Mouse (Mus musculus) liver, embryonic 11.5 days (tissue): Measurements from ENCODE around the gene Ggn. TPM values are rescaled to one million over a fixed set of nuclear protein-coding genes. Genes with fewer than 3 reads are reported as not detected.

Source experiments
- ATAC-seq: fragments of 200-750 bp; cut with Nextera tagmentation; replicated peaks from 2 replicates; pipeline ENCODE4 v1.8.0; 2017; ENCODE audit warnings: moderate number of reproducible peaks, mild to moderate bottlenecking, moderate TSS enrichment, moderate library complexity; ENCODE audit not compliant: low FRiP score
- DNase-seq: peaks from one replicate; pipeline ENCODE4 v3.0.0-alpha.2; 2017; ENCODE audit warnings: low spot score
- H3K27ac ChIP-seq: fragments of 300-500 bp; sonication (generic); 2 replicates; pipeline ENCODE4 v1.5.1; 2014; ENCODE audit warnings: mild to moderate bottlenecking, low read depth, low read length, control low read depth
- H3K27me3 ChIP-seq: fragments of 300-500 bp; sonication (generic); replicated peaks from 2 replicates; pipeline ENCODE4 v1.6.1; 2014; ENCODE audit warnings: low read length, mixed read lengths; ENCODE audit not compliant: control insufficient read depth, insufficient read depth
- H3K36me3 ChIP-seq: fragments of 300-500 bp; sonication (generic); 2 replicates; pipeline ENCODE4 v1.6.1; 2014; ENCODE audit warnings: mild to moderate bottlenecking, low read length, moderate library complexity, mixed read lengths; ENCODE audit not compliant: control insufficient read depth, insufficient read depth
- H3K4me1 ChIP-seq: fragments of 300-500 bp; sonication (generic); replicated peaks from 2 replicates; pipeline ENCODE4 v1.6.1; 2014; ENCODE audit warnings: low read length, mixed read lengths; ENCODE audit not compliant: control insufficient read depth, insufficient read depth
- H3K4me2 ChIP-seq: fragments of 300-500 bp; sonication (generic); 2 replicates; pipeline ENCODE4 v1.6.1; 2014; ENCODE audit warnings: mild to moderate bottlenecking, control low read depth, moderate library complexity
- H3K4me3 ChIP-seq: fragments of 300-500 bp; sonication (generic); 2 replicates; pipeline ENCODE4 v1.5.1; 2014; ENCODE audit warnings: low read depth, low read length, control low read depth
- H3K9ac ChIP-seq: fragments of 300-500 bp; sonication (generic); 2 replicates; pipeline ENCODE4 v1.6.1; 2014; ENCODE audit warnings: low read depth, low read length, control low read depth
- H3K9me3 ChIP-seq: fragments of 300-500 bp; sonication (generic); 2 replicates; pipeline ENCODE4 v1.6.1; 2016; ENCODE audit warnings: low read length, inconsistent platforms, mixed read lengths; ENCODE audit not compliant: control insufficient read depth
- WGBS: fragments of 180-500 bp; shearing (Covaris S2); extraction: QIAGEN DNeasy Blood & Tissue Kit; methylation state at CpG from one replicate; pipeline ENCODE4 v1.1.7; 2014; 5-methylcytosine and 5-hydroxymethylcytosine counted together
- polyA plus RNA-seq: library from polyadenylated mRNA; unstranded; fragments of >200 nt; fragmentation: Nextera tagmentation; extraction: Ambion mirVana; gene quantifications from 2 replicates; pipeline ENCODE4 v1.2.1, GENCODE M21; 2014

The Ggn gene
- polyA plus RNA-seq, 1 experiment from 2014 or later = 0.37 TPM

DNA sequence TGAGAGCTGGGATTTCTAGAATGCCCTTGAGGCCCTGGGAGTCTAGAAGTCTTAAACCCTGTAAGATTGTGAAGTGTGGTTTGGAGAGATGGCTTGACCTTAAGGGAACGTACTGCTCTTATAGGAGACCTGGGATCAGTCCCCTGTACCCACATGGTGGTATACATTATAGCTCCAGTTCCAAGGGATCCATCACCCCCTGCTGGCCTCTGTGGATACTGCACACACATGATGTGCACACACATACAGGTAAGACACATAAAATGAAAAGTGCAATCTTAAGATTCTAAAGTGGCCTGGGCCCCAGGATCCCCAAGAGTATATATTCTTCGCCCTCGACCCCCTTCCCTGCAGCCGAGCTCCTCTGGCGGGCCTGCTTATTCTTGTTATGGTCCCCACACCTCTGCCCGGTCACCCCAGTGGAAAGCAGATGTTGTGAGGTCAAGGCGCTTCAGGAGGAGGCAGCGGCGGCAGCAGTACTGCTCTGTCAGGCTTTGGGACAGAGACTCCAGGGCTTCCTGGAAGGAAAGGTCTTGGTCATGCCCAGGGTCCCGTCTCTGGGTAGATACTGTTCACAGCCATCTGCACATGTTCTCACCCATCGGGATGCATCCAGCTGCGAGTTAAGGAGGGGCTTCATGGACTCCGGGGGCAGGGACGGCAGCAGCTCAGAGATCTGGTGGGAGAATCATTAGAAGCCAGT, 15.8 kb upstream of the Ggn start:
- peaks cover 10% of the 10 kb centered on the region for H3K27me3 ChIP-seq
- WGBS = 92% methylated on average over 14 of the region's 14 CpGs
- H3K36me3 ChIP-seq = peaks cover 2% of the 10 kb centered on the region; the same call in 1 of the 2 replicates
- H3K27ac ChIP-seq = no peak overlapping the region
- no peak for DNase-seq
- no peak overlapping the region for H3K4me2 ChIP-seq
- H3K9me3 ChIP-seq = no peaks in the 10 kb centered on the region
- H3K9ac ChIP-seq = no peak overlapping the region
- no peaks in the 10 kb centered on the region; the same call in 1 of the 2 replicates for H3K4me1 ChIP-seq
- H3K4me3 ChIP-seq = no peak overlapping the region
- no peak for ATAC-seq

DNA sequence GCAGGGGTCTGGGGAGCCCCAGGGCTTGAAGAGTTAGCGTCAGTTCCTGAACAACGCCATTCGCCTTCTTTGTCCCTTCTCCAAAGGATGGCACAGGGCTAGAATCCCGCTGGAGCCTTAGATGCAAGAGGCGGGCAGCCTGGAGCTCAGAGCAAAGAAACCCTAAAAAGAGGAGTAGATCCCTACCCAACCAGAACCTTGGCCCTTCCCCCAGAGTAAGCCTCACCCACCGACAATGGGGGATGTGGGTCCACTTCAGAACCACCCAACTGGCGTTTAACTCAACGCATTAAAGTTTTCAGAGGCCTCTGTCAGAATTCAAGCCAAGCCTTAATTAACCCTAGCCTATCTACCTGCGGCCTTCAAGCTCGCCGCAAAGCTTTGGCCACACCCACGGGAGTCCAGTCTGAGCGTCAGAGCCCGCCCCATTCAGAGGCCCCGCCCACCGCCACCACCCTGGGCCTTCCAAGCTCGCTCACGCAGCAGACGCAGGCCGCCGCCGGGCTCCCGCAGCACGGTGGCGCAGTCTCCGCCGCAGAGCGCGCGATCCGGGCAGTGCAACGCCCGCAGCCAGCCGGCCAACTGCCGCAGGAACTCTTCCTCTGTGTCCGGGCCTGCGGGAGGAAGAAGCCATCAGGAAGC, 14.7 kb upstream of the Ggn start:
- Histone ChIP-seq H3K27ac (peak overlapping the region; percentile 53), H3K9ac (peak overlapping the region; percentile 82), H3K4me3 (peak overlapping the region; percentile 75), H3K9me3 (no peaks in the 10 kb centered on the region), H3K4me1 (no peaks in the 10 kb centered on the region; the same call in 1 of the 2 replicates), H3K36me3 (peaks cover 2% of the 10 kb centered on the region; the same call in 1 of the 2 replicates), H3K4me2 (peak overlapping the region; percentile 95), H3K27me3 (peaks cover 14% of the 10 kb centered on the region)
- WGBS = 7% methylated on average over 37 of the region's 37 CpGs
- ATAC-seq (peak; percentile 85), DNase-seq (peak; percentile 89)

DNA sequence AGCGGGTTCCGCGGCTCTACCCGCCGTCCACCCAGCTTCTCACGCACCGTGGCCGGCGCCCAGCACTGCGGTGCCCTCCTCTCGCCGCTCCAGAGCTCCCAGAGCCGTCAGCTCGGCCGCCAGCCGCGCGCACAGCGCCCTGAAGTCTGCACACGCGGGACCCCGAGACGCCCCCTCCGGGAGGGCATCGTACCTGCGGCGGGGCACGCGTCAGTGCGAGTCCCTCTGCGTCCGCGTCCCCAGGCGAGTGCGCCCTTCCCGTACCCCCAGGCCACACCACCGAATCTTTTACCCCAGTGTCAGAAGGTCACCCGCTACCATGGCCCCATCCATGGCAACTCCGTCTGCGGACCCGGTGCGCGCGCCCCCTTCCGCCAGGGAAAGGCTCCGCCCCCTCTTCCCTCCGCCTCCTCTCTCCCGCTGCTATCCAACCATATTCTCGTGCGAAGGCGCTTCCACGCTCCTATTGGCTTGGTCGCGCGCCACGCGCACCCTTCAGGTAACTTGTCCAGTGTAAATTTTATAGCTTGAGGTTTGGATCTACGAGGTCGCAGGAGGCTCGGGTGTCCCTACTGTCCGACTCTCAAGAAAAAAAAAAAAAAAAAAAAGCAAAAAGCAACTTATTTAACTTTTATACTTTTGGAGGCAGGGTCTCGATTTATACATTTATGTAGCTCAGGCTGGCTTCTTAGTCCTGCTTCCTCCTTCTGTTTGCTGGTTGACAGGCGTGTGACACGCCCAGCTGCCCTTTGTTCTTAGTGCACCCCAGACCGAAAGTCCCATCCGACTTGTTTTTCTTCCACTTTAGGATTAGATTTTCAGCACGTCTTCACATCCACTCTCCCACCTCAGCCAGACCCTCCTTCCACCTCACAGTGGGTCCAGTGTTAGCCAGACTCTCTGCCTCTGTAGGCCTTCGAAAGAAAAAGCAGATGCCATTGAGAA, 13.9 kb upstream of the Ggn start, which contains the start of gene Fam98c:
TSS of gene Fam98c (minus strand) at position 397 of the 945 bp plus-strand sequence.
- Histone ChIP-seq H3K9me3 (no peaks in the 10 kb centered on the region), H3K9ac (peak within 1 kb of the TSS; percentile 82), H3K27ac (peak within 1 kb of the TSS; percentile 53), H3K4me2 (peak within 1 kb of the TSS; percentile 95), H3K4me1 (no peaks in the 10 kb centered on the region; the same call in 1 of the 2 replicates), H3K36me3 (peaks cover 2% of the 10 kb centered on the region; the same call in 1 of the 2 replicates), H3K27me3 (peaks cover 14% of the 10 kb centered on the region), H3K4me3 (peak within 1 kb of the TSS; percentile 75)
- DNase-seq (peak; percentile 80), ATAC-seq (peak; percentile 82)
- 2% methylated on average over 67 of the region's 68 CpGs for WGBS

DNA sequence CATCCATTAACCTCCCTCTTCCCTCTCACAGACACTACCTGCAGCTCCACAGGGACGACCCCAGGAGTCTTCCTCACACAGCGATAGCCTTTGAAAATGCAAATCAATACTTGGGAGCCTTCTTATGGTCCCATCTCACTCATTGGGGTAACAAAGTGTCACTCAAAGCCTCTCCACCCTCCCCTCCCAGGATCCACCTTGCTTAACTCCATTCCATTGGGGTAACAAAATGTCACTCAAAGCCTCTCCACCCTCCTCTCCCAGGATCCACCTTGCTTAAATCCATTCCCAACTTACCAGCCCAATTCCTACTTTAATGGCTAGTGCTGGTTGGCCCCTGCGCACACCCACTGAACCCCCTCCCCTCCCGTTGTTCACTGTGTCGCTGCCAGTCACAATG, 11.7 kb upstream of the Ggn start:
- H3K36me3 ChIP-seq = peaks cover 2% of the 10 kb centered on the region; the same call in 1 of the 2 replicates
- DNase-seq (no peak), ATAC-seq (no peak)
- no peak overlapping the region for H3K4me3 ChIP-seq
- no peaks in the 10 kb centered on the region for H3K9me3 ChIP-seq
- H3K4me1 ChIP-seq = peaks cover 6% of the 10 kb centered on the region; the same call in 1 of the 2 replicates
- no peak overlapping the region for H3K4me2 ChIP-seq
- peaks cover 17% of the 10 kb centered on the region for H3K27me3 ChIP-seq
- 4% methylated on average over 5 of the region's 5 CpGs for WGBS
- H3K9ac ChIP-seq = no peak overlapping the region
- no peak overlapping the region for H3K27ac ChIP-seq

DNA sequence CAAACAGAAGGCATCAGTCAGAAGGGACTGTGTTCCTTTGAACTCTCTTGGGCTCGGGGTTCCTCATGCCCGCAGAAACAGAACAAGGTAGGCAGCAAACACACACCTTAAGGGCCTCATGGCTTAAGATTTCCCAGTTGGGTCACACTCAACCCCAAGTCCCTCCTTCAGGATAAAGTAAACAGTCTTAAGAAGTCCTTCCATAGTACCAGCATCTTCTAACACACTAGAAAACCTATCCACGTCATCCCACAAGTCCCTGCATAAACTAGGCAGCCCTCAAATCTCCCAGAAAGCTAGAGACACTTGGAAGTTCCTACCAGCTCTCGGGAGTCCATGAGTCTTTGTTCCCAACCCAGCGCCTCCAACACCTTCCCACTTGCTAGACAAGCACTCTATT, 7.7 kb upstream of the Ggn start:
- Histone ChIP-seq H3K9me3 (no peaks in the 10 kb centered on the region), H3K4me3 (no peak overlapping the region), H3K36me3 (no peaks in the 10 kb centered on the region), H3K4me1 (peaks cover 6% of the 10 kb centered on the region; the same call in 1 of the 2 replicates), H3K27ac (no peak overlapping the region), H3K4me2 (peak overlapping the region; percentile 18; the same call in 1 of the 2 replicates), H3K27me3 (peaks cover 22% of the 10 kb centered on the region), H3K9ac (no peak overlapping the region)
- 61% methylated on average over 5 of the region's 5 CpGs for WGBS
- ATAC-seq (no peak), DNase-seq (no peak)

DNA sequence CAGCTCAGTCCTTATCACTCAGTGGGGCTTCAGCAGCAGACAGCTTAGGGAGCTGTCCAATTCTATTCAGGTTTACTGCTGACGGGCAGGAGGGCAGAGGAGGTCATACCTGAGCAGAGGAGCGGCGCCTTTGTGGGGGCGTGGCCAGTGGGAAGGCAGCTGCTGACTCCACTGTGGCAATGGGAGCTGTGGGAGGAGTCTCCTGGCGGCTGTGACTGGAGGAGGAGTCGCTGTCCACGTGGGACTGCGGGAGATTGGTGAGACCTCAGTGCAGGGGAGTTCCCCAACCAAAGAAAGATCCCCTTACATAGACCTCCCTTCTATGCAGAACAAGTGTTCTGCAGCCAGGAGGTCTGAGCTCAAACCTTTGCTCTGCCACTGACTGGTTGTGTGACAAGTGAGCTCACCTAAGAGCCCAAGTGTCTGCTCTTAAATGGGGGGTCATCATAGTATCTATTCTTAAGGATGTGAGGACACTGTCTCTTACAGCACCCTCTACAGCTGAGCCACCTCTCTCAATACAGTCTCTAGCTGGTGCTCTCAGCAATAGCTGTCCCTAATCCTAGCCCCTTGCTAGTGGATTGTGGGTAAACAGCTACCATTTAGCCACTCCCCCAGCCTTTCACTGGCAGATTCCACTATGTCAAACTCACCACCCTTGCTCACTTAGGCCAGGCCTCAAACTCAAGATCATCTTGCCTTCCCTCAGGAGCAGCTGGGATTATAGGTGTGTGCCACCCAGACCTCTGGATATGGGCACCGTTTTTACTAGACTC, 7.1 kb upstream of the Ggn start:
- peak; percentile 52 for DNase-seq
- Histone ChIP-seq H3K27ac (no peak overlapping the region), H3K36me3 (no peaks in the 10 kb centered on the region), H3K9me3 (no peaks in the 10 kb centered on the region), H3K4me2 (peak overlapping the region; percentile 18; the same call in 1 of the 2 replicates), H3K4me3 (no peak overlapping the region), H3K4me1 (peaks cover 6% of the 10 kb centered on the region; the same call in 1 of the 2 replicates), H3K9ac (no peak overlapping the region), H3K27me3 (peaks cover 27% of the 10 kb centered on the region)
- WGBS = 16% methylated on average over 9 of the region's 9 CpGs
- ATAC-seq = peak; percentile 50

DNA sequence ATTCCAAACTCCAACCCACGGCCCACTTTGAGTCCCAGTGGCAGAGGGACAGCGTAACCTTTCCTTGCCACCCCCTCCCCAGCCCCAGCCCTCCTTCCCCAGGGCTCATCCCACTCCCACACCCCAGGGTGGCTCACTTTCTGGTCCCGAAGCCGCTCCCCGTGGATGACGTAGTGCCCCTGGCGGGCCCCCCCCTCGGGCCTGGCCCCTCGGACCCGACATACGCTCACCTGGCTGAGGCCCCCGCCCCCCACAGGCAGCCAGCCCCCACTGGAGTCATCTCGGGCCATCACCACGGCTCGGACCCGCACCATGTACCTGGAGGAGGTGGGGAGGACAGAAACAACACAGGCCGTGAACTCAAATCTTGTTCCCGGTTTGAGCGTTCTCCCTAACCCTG, 2.4 kb upstream of the Ggn start:
- Histone ChIP-seq H3K9ac (no peak overlapping the region), H3K36me3 (no peaks in the 10 kb centered on the region; the same call in 1 of the 2 replicates), H3K4me2 (peak overlapping the region; percentile 9; the same call in 1 of the 2 replicates), H3K27me3 (peaks cover 43% of the 10 kb centered on the region), H3K4me3 (no peak overlapping the region), H3K27ac (no peak overlapping the region), H3K9me3 (no peaks in the 10 kb centered on the region), H3K4me1 (peaks cover 31% of the 10 kb centered on the region)
- DNase-seq (no peak), ATAC-seq (no peak)
- 29% methylated on average over 19 of the region's 19 CpGs for WGBS
